In genomic region chr11:69914917-69915430, GRCm38 (mm10) we compare ENCODE assay signal across 8 mouse cellular contexts. TPM values are rescaled to one million over a fixed set of nuclear protein-coding genes. Genes with fewer than 3 reads are reported as not detected.
A peak's percentile ranks its signal among the peaks of the same experiment; 100 is the strongest.
DNase-seq lines count a peak whose midpoint lies in the region; ATAC-seq and TF ChIP-seq lines count a peak whose summit lies in the region.

No protein-coding gene starts in this region.

- 36% methylated on average over 9 of the region's 9 CpGs for whole genome bisulfite sequencing in heart, embryonic 11.5 days (ENCODE audit: insufficient replicate concordance)
- 39% methylated on average over 9 of the region's 9 CpGs for WGBS in forebrain, embryonic 16.5 days
- 20% methylated on average over 9 of the region's 9 CpGs for WGBS in liver, embryonic 15.5 days (ENCODE audit: insufficient replicate concordance)

- no peak for TF ChIP-seq CTCF in C2C12 (IDR thresholded peaks at IDR 0.05; ENCODE audit: control insufficient read depth, insufficient read depth, insufficient read length)

- no peaks in the 10 kb centered on the region for H3K9me3 ChIP-seq in heart, embryonic 11.5 days (replicated peaks; ENCODE audit: control insufficient read depth, low read length)
- H3K9me3 ChIP-seq in forebrain, embryonic 16.5 days (ENCODE audit: control insufficient read depth, low read length): no peaks in the 10 kb centered on the region
- no peaks in the 10 kb centered on the region for H3K9me3 ChIP-seq in liver, embryonic 15.5 days (replicated peaks)

- H3K27me3 ChIP-seq in heart, embryonic 11.5 days (ENCODE audit: control insufficient read depth, insufficient read depth, low read length): no peaks in the 10 kb centered on the region
- H3K27me3 ChIP-seq in C2C12 (ENCODE audit: control insufficient read depth, insufficient read depth, insufficient read length): no peaks in the 10 kb centered on the region
- no peaks in the 10 kb centered on the region for H3K27me3 ChIP-seq in forebrain, embryonic 16.5 days (replicated peaks; ENCODE audit: control insufficient read depth, insufficient read depth, low read length)
- H3K27me3 ChIP-seq in liver, embryonic 15.5 days: no peaks in the 10 kb centered on the region

- peak overlapping the region; percentile 99 for H3K4me2 ChIP-seq in heart, embryonic 11.5 days
- H3K4me2 ChIP-seq in forebrain, embryonic 16.5 days (ENCODE audit: low read length): peak overlapping the region; percentile 90
- H3K4me2 ChIP-seq in liver, embryonic 15.5 days: peak overlapping the region; percentile 90

- peaks cover 33% of the 10 kb centered on the region for H3K4me1 ChIP-seq in heart, embryonic 11.5 days (ENCODE audit: control insufficient read depth, insufficient read depth, low read length)
- peaks cover 32% of the 10 kb centered on the region for H3K4me1 ChIP-seq in forebrain, embryonic 16.5 days (replicated peaks; ENCODE audit: control insufficient read depth, insufficient read depth, low read length)
- peaks cover 64% of the 10 kb centered on the region for H3K4me1 ChIP-seq in liver, embryonic 15.5 days (replicated peaks)

- no peak for DNase-seq in heart, adult 8-10 months (ENCODE audit: low spot score)
- no peak for DNase-seq in adrenal gland, postnatal 14 days
- DNase-seq in left cerebral cortex, postnatal 25 days (ENCODE audit: low spot score in 2 of 2): no peak
- DNase-seq in adrenal gland, postnatal 4 days (ENCODE audit: low spot score in 2 of 2): no peak

- peak overlapping the region; percentile 36 for H3ac ChIP-seq in C2C12 (ENCODE audit: control insufficient read depth, insufficient read length, low read depth)

- no peak for ATAC-seq in heart, embryonic 11.5 days (replicated peaks; ENCODE audit: insufficient number of reproducible peaks, low FRiP score, low TSS enrichment)
- ATAC-seq in forebrain, embryonic 16.5 days: no peak
- no peak for ATAC-seq in liver, embryonic 15.5 days (ENCODE audit: insufficient read depth)

- H3K36me3 ChIP-seq in heart, embryonic 11.5 days (ENCODE audit: control insufficient read depth, insufficient read depth, low read length): peaks cover 44% of the 10 kb centered on the region
- peaks cover 90% of the 10 kb centered on the region for H3K36me3 ChIP-seq in C2C12 (ENCODE audit: control insufficient read depth, insufficient read depth)
- peaks cover 51% of the 10 kb centered on the region for H3K36me3 ChIP-seq in forebrain, embryonic 16.5 days (ENCODE audit: control insufficient read depth, insufficient read depth)
- peaks cover 84% of the 10 kb centered on the region for H3K36me3 ChIP-seq in liver, embryonic 15.5 days (replicated peaks)

- peaks cover 60% of the 10 kb centered on the region for H3K79me2 ChIP-seq in C2C12 (ENCODE audit: control insufficient read depth, insufficient read depth)

- intact Hi-C loops in left cerebral cortex, postnatal 25 days (cut with DNase I): no loop called here

- no peak overlapping the region; the same call in 1 of the 2 replicates for H3K27ac ChIP-seq in heart, embryonic 11.5 days (ENCODE audit: low read depth, low read length)
- H3K27ac ChIP-seq in forebrain, embryonic 16.5 days (ENCODE audit: low read length): no peak overlapping the region
- H3K27ac ChIP-seq in liver, embryonic 15.5 days (replicated peaks): peak overlapping the region; percentile 97

- H3K9ac ChIP-seq in heart, embryonic 11.5 days (ENCODE audit: low read depth, low read length): peak overlapping the region; percentile 94
- H3K9ac ChIP-seq in forebrain, embryonic 16.5 days (replicated peaks; ENCODE audit: low read depth, low read length): no peak overlapping the region
- peak overlapping the region; percentile 90 for H3K9ac ChIP-seq in liver, embryonic 15.5 days

- H3K4me3 ChIP-seq in heart, embryonic 11.5 days (ENCODE audit: low read depth, low read length): peak overlapping the region; percentile 90
- peak overlapping the region; percentile 55 for H3K4me3 ChIP-seq in C2C12 (ENCODE audit: insufficient read depth, poor library complexity, severe bottlenecking)
- peak overlapping the region; percentile 76 for H3K4me3 ChIP-seq in forebrain, embryonic 16.5 days (replicated peaks; ENCODE audit: low read length)
- peak overlapping the region; percentile 86 for H3K4me3 ChIP-seq in liver, embryonic 15.5 days (replicated peaks)

- H3K79me3 ChIP-seq in C2C12 (ENCODE audit: low read depth): peaks cover 43% of the 10 kb centered on the region

TF ChIP-seq in C2C12, 6 proteins besides CTCF, POLR2A, EP300 and RAD21:
- TF ChIP-seq USF1 (IDR thresholded peaks at IDR 0.05; ENCODE audit: low read depth) (no peak), CEBPB (IDR thresholded peaks at IDR 0.05; ENCODE audit: low read depth) (no peak), MYOD1 (IDR thresholded peaks at IDR 0.05; ENCODE audit: control insufficient read depth, insufficient read length, low read depth) (no peak), FOSL1 (IDR thresholded peaks at IDR 0.05; ENCODE audit: insufficient read depth, low read length, poor library complexity, severe bottlenecking) (no peak), MYOG (IDR thresholded peaks at IDR 0.05; ENCODE audit: control insufficient read depth, extremely low read depth, insufficient read length) (no peak)

RNA-seq across cellular contexts. Expression of gene Gps2, which starts 1.3 kb away (rescaled TPM):
- 53.2 and 62.2 TPM in 2 replicates for polyA plus RNA-seq in heart, embryonic 11.5 days (2014; fragmentation: Nextera tagmentation; extraction: Ambion mirVana)
- total RNA-seq in heart, adult 8-10 months (2022): 10 to 100 TPM; 23.2 to 32.1 (median 27.7) TPM
- 37.3 TPM for polyA plus RNA-seq in C2C12 (2012; fragmentation: generic; extraction: Trizol)
- 81.2 and 91.8 TPM in 2 replicates for polyA plus RNA-seq in forebrain, embryonic 16.5 days (2015; fragmentation: Nextera tagmentation; extraction: Ambion mirVana)
- polyA plus RNA-seq in liver, embryonic 15.5 days (2015; fragmentation: Nextera tagmentation; extraction: Ambion mirVana): 90.6 and 98.4 TPM in 2 replicates
- total RNA-seq in adrenal gland, postnatal 14 days (2021): 52.3 and 57.3 TPM in 2 replicates
- 10 to 100 TPM; 26.9 to 33.2 TPM for total RNA-seq in left cerebral cortex, postnatal 25 days (2021)
- 10 to 100 TPM; 60.0 to 67.0 TPM for total RNA-seq in adrenal gland, postnatal 4 days (2021)

RNA-seq across cellular contexts. Expression of gene Eif5a, which starts 6.8 kb away (rescaled TPM):
- polyA plus RNA-seq in heart, embryonic 11.5 days (2014; fragmentation: Nextera tagmentation; extraction: Ambion mirVana): 1,428 and 1,516 TPM in 2 replicates
- total RNA-seq in heart, adult 8-10 months (2022): 100 to 1,000 TPM; 410 to 451 (median 437) TPM
- polyA plus RNA-seq in C2C12 (2012; fragmentation: generic; extraction: Trizol): 2,142 TPM
- polyA plus RNA-seq in forebrain, embryonic 16.5 days (2015; fragmentation: Nextera tagmentation; extraction: Ambion mirVana): 1,142 and 1,181 TPM in 2 replicates
- 1,245 and 1,257 TPM in 2 replicates for polyA plus RNA-seq in liver, embryonic 15.5 days (2015; fragmentation: Nextera tagmentation; extraction: Ambion mirVana)
- 616 and 636 TPM in 2 replicates for total RNA-seq in adrenal gland, postnatal 14 days (2021)
- total RNA-seq in left cerebral cortex, postnatal 25 days (2021): 100 to 1,000 TPM; 425 to 450 TPM
- total RNA-seq in adrenal gland, postnatal 4 days (2021): 100 to 1,000 TPM; 598 to 600 TPM

RNA-seq across cellular contexts. Expression of gene Neurl4, which starts 14.1 kb away (rescaled TPM):
- polyA plus RNA-seq in heart, embryonic 11.5 days (2014; fragmentation: Nextera tagmentation; extraction: Ambion mirVana): 9.3 and 10.8 TPM in 2 replicates
- 10 to 100 TPM; 38.0 to 50.9 (median 43.4) TPM for total RNA-seq in heart, adult 8-10 months (2022)
- 38.4 TPM for polyA plus RNA-seq in C2C12 (2012; fragmentation: generic; extraction: Trizol)
- 19.0 and 21.5 TPM in 2 replicates for polyA plus RNA-seq in forebrain, embryonic 16.5 days (2015; fragmentation: Nextera tagmentation; extraction: Ambion mirVana)
- 2.7 and 3.1 TPM in 2 replicates for polyA plus RNA-seq in liver, embryonic 15.5 days (2015; fragmentation: Nextera tagmentation; extraction: Ambion mirVana)
- total RNA-seq in adrenal gland, postnatal 14 days (2021): 45.9 and 48.8 TPM in 2 replicates
- total RNA-seq in left cerebral cortex, postnatal 25 days (2021): 100 to 1,000 TPM; 113 to 117 TPM
- total RNA-seq in adrenal gland, postnatal 4 days (2021): 10 to 100 TPM; 45.9 to 53.3 TPM

RNA-seq across cellular contexts. Expression of gene 2810408A11Rik, which starts 14.2 kb away (rescaled TPM):
- polyA plus RNA-seq in heart, embryonic 11.5 days (2014; fragmentation: Nextera tagmentation; extraction: Ambion mirVana): 5.3 and 5.8 TPM in 2 replicates
- under 1 TPM; 0.43 to 0.81 (median 0.60) TPM for total RNA-seq in heart, adult 8-10 months (2022)
- 2.4 TPM for polyA plus RNA-seq in C2C12 (2012; fragmentation: generic; extraction: Trizol)
- 16.4 and 18.5 TPM in 2 replicates for polyA plus RNA-seq in forebrain, embryonic 16.5 days (2015; fragmentation: Nextera tagmentation; extraction: Ambion mirVana)
- polyA plus RNA-seq in liver, embryonic 15.5 days (2015; fragmentation: Nextera tagmentation; extraction: Ambion mirVana): 0.89 and 1.0 TPM in 2 replicates
- total RNA-seq in adrenal gland, postnatal 14 days (2021): 1.8 and 2.1 TPM in 2 replicates
- under 1 TPM; 0.55 to 0.60 TPM for total RNA-seq in left cerebral cortex, postnatal 25 days (2021)
- total RNA-seq in adrenal gland, postnatal 4 days (2021): 1 to 10 TPM; 4.8 to 5.6 TPM

RNA-seq across cellular contexts. Expression of gene Acap1, which starts 19.6 kb away (rescaled TPM):
- polyA plus RNA-seq in heart, embryonic 11.5 days (2014; fragmentation: Nextera tagmentation; extraction: Ambion mirVana): 7.2 and 8.1 TPM in 2 replicates
- total RNA-seq in heart, adult 8-10 months (2022): 1 to 10 TPM in 2 of 4 experiments, under 1 TPM in 2; 0.16 to 1.1 (median 0.83) TPM
- 0.21 TPM for polyA plus RNA-seq in C2C12 (2012; fragmentation: generic; extraction: Trizol)
- polyA plus RNA-seq in forebrain, embryonic 16.5 days (2015; fragmentation: Nextera tagmentation; extraction: Ambion mirVana): 0.48 and 0.49 TPM in 2 replicates
- 5.9 and 7.2 TPM in 2 replicates for polyA plus RNA-seq in liver, embryonic 15.5 days (2015; fragmentation: Nextera tagmentation; extraction: Ambion mirVana)
- 2.1 and 14.4 TPM in 2 replicates for total RNA-seq in adrenal gland, postnatal 14 days (2021)
- total RNA-seq in left cerebral cortex, postnatal 25 days (2021): not detected
- 1 to 10 TPM; 1.4 to 1.7 TPM for total RNA-seq in adrenal gland, postnatal 4 days (2021)
